Mouse (Mus musculus) spleen, postnatal 10 days (tissue): ENCODE results near the gene Aurka.

Experiments
- DNase-seq, 2 experiments: peaks; one replicate each; pipeline ENCODE4 v3.0.0; 2021 to 2022; ENCODE audit warnings: low spot score in 2 of 2

Aurka gene

GRCm38 (mm10) chr2:172329179-172329578 lies 41.2 kb downstream of the Aurka start:
- peak; percentile 16 to 61 for DNase-seq

- no peak for DNase-seq
These were observed 42.1 kb downstream of the Aurka start for GRCm38 (mm10) chr2:172328248-172328647.

GRCm38 (mm10) chr2:172320878-172321277 lies 49.5 kb downstream of the Aurka start:
- DNase-seq: peak in 1 of 2 experiments; percentile 68

GRCm38 (mm10) chr2:172311731-172312130 lies 58.6 kb downstream of the Aurka start:
- no peak for DNase-seq

GRCm38 (mm10) chr2:172306544-172306943 lies 63.8 kb downstream of the Aurka start:
- DNase-seq: no peak
